Mouse (Mus musculus): Measurements from ENCODE around the gene Pitx1.
A peak's percentile ranks its signal among the peaks of the same experiment; 100 is the strongest.

Pitx1 gene

GRCm38 (mm10) chr13:55830833-55831721, 4.9 kb downstream of the Pitx1 start:
- no peak for DNase-seq (ENCODE audit: low spot score in 2 of 2)

- DNase-seq (ENCODE audit: low spot score in 2 of 2) = no peak
Observed at GRCm38 (mm10) chr13:55830081-55830832, 5.7 kb downstream of the Pitx1 start.

GRCm38 (mm10) chr13:55829018-55829655, 6.9 kb downstream of the Pitx1 start:
- no peak for DNase-seq (ENCODE audit: low spot score in 2 of 2)

GRCm38 (mm10) chr13:55828141-55829017, 7.6 kb downstream of the Pitx1 start:
- DNase-seq (ENCODE audit: low spot score in 2 of 2) = no peak

GRCm38 (mm10) chr13:55827679-55828140, 8.3 kb downstream of the Pitx1 start:
- no peak for DNase-seq (ENCODE audit: low spot score in 2 of 2)

GRCm38 (mm10) chr13:55826796-55827678, 9.0 kb downstream of the Pitx1 start:
- no peak for DNase-seq (ENCODE audit: low spot score in 2 of 2)

- DNase-seq (ENCODE audit: low spot score in 2 of 2) = no peak
Observed at GRCm38 (mm10) chr13:55826008-55826671, 9.9 kb downstream of the Pitx1 start.

- no peak for DNase-seq (ENCODE audit: low spot score in 2 of 2)
Observed at GRCm38 (mm10) chr13:55825245-55825681, 10.7 kb downstream of the Pitx1 start.

GRCm38 (mm10) chr13:55824151-55824945, 11.6 kb downstream of the Pitx1 start:
- no peak for DNase-seq (ENCODE audit: low spot score in 2 of 2)

GRCm38 (mm10) chr13:55822499-55822898, 13.5 kb downstream of the Pitx1 start:
- no peak for DNase-seq (ENCODE audit: low spot score in 2 of 2)

GRCm38 (mm10) chr13:55814834-55815233, 21.2 kb downstream of the Pitx1 start:
- DNase-seq (ENCODE audit: low spot score in 2 of 2) = no peak

- no peak for DNase-seq (ENCODE audit: low spot score in 2 of 2)
Observed at GRCm38 (mm10) chr13:55813490-55814016, 22.4 kb downstream of the Pitx1 start.

GRCm38 (mm10) chr13:55810947-55811346, 25.0 kb downstream of the Pitx1 start:
- DNase-seq (ENCODE audit: low spot score in 2 of 2) = peak; percentile 52 to 60

- DNase-seq (ENCODE audit: low spot score in 2 of 2) = no peak
Observed at GRCm38 (mm10) chr13:55809707-55810106, 26.3 kb downstream of the Pitx1 start.

GRCm38 (mm10) chr13:55809041-55809623, 26.9 kb downstream of the Pitx1 start:
- no peak for DNase-seq (ENCODE audit: low spot score in 2 of 2)

GRCm38 (mm10) chr13:55803973-55804372, 32.0 kb downstream of the Pitx1 start:
- DNase-seq (ENCODE audit: low spot score in 2 of 2) = no peak

GRCm38 (mm10) chr13:55801246-55801645, 34.7 kb downstream of the Pitx1 start:
- DNase-seq (ENCODE audit: low spot score in 2 of 2) = no peak

- no peak for DNase-seq (ENCODE audit: low spot score in 2 of 2)
Observed at GRCm38 (mm10) chr13:55786120-55786519, 49.9 kb downstream of the Pitx1 start.
